ENCODE assay signal across 8 mouse cellular contexts in the genomic region with DNA sequence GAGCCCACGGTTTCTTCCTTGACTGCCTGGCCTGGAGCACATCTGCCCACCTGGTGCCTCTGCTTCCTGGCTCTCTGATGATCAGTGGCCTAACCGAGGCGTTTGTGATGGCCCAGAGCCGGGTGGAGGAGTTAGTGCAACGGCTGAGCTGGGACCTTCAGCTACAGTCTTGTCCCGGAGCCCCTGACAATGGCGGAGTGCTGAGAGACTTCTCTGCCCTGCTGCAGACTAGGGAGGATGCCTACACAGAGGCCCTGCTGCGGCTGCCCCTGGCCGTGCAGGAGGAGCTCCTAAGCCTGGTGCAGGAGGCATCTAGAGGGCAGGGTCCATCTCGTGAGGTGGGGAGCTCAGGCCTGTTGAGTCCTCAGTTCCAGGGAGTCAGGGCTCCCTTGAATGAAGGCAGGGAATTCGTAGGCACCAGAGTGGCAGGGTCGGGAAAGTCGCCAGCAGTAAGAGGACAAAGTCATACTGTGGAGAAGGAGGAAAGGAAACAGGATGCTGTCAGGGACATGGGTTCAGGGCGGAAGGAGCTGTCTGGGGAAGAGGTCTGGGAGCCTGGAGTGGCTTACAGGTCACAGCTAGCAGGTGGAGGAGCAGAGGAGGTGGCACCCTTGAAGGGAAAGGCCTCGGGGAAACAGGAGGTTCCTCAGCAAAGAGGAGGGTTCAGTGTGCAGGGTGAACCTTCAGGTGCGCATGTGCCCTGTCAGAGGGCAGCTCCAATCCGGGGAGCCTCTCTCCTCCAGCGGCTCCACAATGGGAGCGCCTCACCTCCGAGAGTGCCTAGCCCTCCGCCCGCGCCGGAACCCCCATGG. TPM values are rescaled to one million over a fixed set of nuclear protein-coding genes. Genes with fewer than 3 reads are reported as not detected.
DNase-seq lines count a peak whose midpoint lies in the region; ATAC-seq lines count a peak whose summit lies in the region.

No protein-coding gene starts in this region.

- no peak for ATAC-seq in kidney, embryonic 15.5 days (replicated peaks; ENCODE audit: low FRiP score)
- ATAC-seq in forebrain, embryonic 13.5 days, result no peak

- H3K9ac ChIP-seq in kidney, embryonic 15.5 days, result peak overlapping the region; percentile 87
- H3K9ac ChIP-seq in forebrain, embryonic 13.5 days, result peak overlapping the region; percentile 23; the same call in 1 of the 2 replicates

- peaks cover 36% of the 10 kb centered on the region for H3K4me1 ChIP-seq in kidney, embryonic 15.5 days
- H3K4me1 ChIP-seq in forebrain, embryonic 13.5 days, result peaks cover 27% of the 10 kb centered on the region

- no peaks in the 10 kb centered on the region for H3K9me3 ChIP-seq in kidney, embryonic 15.5 days (replicated peaks)
- no peaks in the 10 kb centered on the region for H3K9me3 ChIP-seq in forebrain, embryonic 13.5 days (replicated peaks)

- H3K4me2 ChIP-seq in kidney, embryonic 15.5 days, result peak overlapping the region; percentile 83
- peak overlapping the region; percentile 79; the same call in 1 of the 2 replicates for H3K4me2 ChIP-seq in forebrain, embryonic 13.5 days

- no peaks in the 10 kb centered on the region for H3K27me3 ChIP-seq in kidney, embryonic 15.5 days
- H3K27me3 ChIP-seq in forebrain, embryonic 13.5 days, result no peaks in the 10 kb centered on the region

- H3K4me3 ChIP-seq in kidney, embryonic 15.5 days (replicated peaks), result peak overlapping the region; percentile 81
- H3K4me3 ChIP-seq in forebrain, embryonic 13.5 days, result no peak overlapping the region
- peak overlapping the region; percentile 84; the same call in 1 of the 2 replicates for H3K4me3 ChIP-seq in macrophage (ENCODE audit: inconsistent target)

- H3K27ac ChIP-seq in kidney, embryonic 15.5 days, result peak overlapping the region; percentile 99; the same call in 1 of the 2 replicates
- H3K27ac ChIP-seq in forebrain, embryonic 13.5 days, result no peak overlapping the region
- H3K27ac ChIP-seq in macrophage, result peak overlapping the region; percentile 80

- 82% methylated on average over 24 of the region's 24 CpGs for WGBS in kidney, embryonic 15.5 days
- WGBS in forebrain, embryonic 13.5 days, result 88% methylated on average over 24 of the region's 24 CpGs
- WGBS in macrophage (ENCODE audit: missing documents), result 86% methylated on average over 23 of the region's 24 CpGs

- peaks cover 58% of the 10 kb centered on the region for H3K36me3 ChIP-seq in kidney, embryonic 15.5 days
- H3K36me3 ChIP-seq in forebrain, embryonic 13.5 days (ENCODE audit: poor library complexity, severe bottlenecking), result peaks cover 53% of the 10 kb centered on the region
- H3K36me3 ChIP-seq in macrophage (ENCODE audit: inconsistent target), result peaks cover 53% of the 10 kb centered on the region

- no peak for DNase-seq in kidney, adult 11 months
- DNase-seq in cerebellum, adult 9-11 months, result peak; percentile 60
- DNase-seq in urinary bladder, adult 18-20 months (ENCODE audit: low spot score in 2 of 2), result no peak
- no peak for DNase-seq in left cerebral cortex, adult 11 months (ENCODE audit: low spot score)
- DNase-seq in T-cell, adult 2 months (ENCODE audit: low spot score), result no peak

- H3K79me2 ChIP-seq in macrophage (ENCODE audit: inconsistent target), result peaks cover 19% of the 10 kb centered on the region

RNA-seq across cellular contexts. Expression of a gene that starts 2.0 kb away (rescaled TPM):
- 18.0 and 19.5 TPM in 2 replicates for polyA plus RNA-seq in kidney, embryonic 15.5 days (2015; fragmentation: Nextera tagmentation; extraction: Ambion mirVana)
- 9.6 and 10.8 TPM in 2 replicates for polyA plus RNA-seq in forebrain, embryonic 13.5 days (2015; fragmentation: Nextera tagmentation; extraction: Ambion mirVana)
- 10 to 100 TPM; 51.6 to 86.4 (median 64.2) TPM for total RNA-seq in macrophage (2018; cell fraction: chromatin; rRNA removed)
- total RNA-seq in macrophage (2018; cell fraction: cytosol; rRNA removed), result 10 to 100 TPM in 25 of 26 experiments, 1 to 10 TPM in 1; 9.3 to 22.7 (median 15.9) TPM
- 10 to 100 TPM; 43.2 to 84.7 (median 67.1) TPM for total RNA-seq in macrophage (2018; cell fraction: nucleus; rRNA removed)
- 7.7 to 19.3 TPM (median 13.1 TPM) in 3 replicates for polyA plus RNA-seq in macrophage (2018)

RNA-seq across cellular contexts. Expression of a gene that starts 2.6 kb away (rescaled TPM):
- polyA plus RNA-seq in kidney, embryonic 15.5 days (2015; fragmentation: Nextera tagmentation; extraction: Ambion mirVana), result 0.33 and 0.65 TPM in 2 replicates
- polyA plus RNA-seq in forebrain, embryonic 13.5 days (2015; fragmentation: Nextera tagmentation; extraction: Ambion mirVana), result 0.08 and 0.18 TPM in 2 replicates
- under 1 TPM in 3 of 26 experiments, not detected in 23; 0.08 to 0.61 (median 0.25) TPM for total RNA-seq in macrophage (2018; cell fraction: chromatin; rRNA removed)
- total RNA-seq in macrophage (2018; cell fraction: cytosol; rRNA removed), result under 1 TPM in 5 of 26 experiments, not detected in 21; under 0.01 to 0.07 (median 0.03) TPM
- under 1 TPM in 2 of 26 experiments, not detected in 24; 0.13 TPM for total RNA-seq in macrophage (2018; cell fraction: nucleus; rRNA removed)
- not detected in 3 replicates for polyA plus RNA-seq in macrophage (2018)

RNA-seq across cellular contexts. Expression of a gene that starts 13.3 kb away (rescaled TPM):
- 56.6 and 63.8 TPM in 2 replicates for polyA plus RNA-seq in kidney, embryonic 15.5 days (2015; fragmentation: Nextera tagmentation; extraction: Ambion mirVana)
- polyA plus RNA-seq in forebrain, embryonic 13.5 days (2015; fragmentation: Nextera tagmentation; extraction: Ambion mirVana), result 71.0 and 72.3 TPM in 2 replicates
- total RNA-seq in macrophage (2018; cell fraction: chromatin; rRNA removed), result 1 to 10 TPM in 9 of 26 experiments, under 1 TPM in 2, not detected in 15; 0.50 to 4.6 (median 2.1) TPM
- 1 to 10 TPM in 19 of 26 experiments, under 1 TPM in 7; 0.32 to 3.0 (median 1.3) TPM for total RNA-seq in macrophage (2018; cell fraction: cytosol; rRNA removed)
- 1 to 10 TPM in 10 of 26 experiments, under 1 TPM in 6, not detected in 10; 0.56 to 4.7 (median 1.1) TPM for total RNA-seq in macrophage (2018; cell fraction: nucleus; rRNA removed)
- polyA plus RNA-seq in macrophage (2018), result 1.5 to 3.1 TPM (median 2.0 TPM) in 3 replicates

RNA-seq across cellular contexts. Expression of a gene that starts 33.0 kb away (rescaled TPM):
- 20.7 and 22.4 TPM in 2 replicates for polyA plus RNA-seq in kidney, embryonic 15.5 days (2015; fragmentation: Nextera tagmentation; extraction: Ambion mirVana)
- 9.3 and 12.4 TPM in 2 replicates for polyA plus RNA-seq in forebrain, embryonic 13.5 days (2015; fragmentation: Nextera tagmentation; extraction: Ambion mirVana)
- total RNA-seq in macrophage (2018; cell fraction: chromatin; rRNA removed), result 1 to 10 TPM in 5 of 26 experiments, under 1 TPM in 18, not detected in 3; 0.11 to 4.0 (median 0.61) TPM
- total RNA-seq in macrophage (2018; cell fraction: cytosol; rRNA removed), result 1 to 10 TPM in 9 of 26 experiments, under 1 TPM in 17; 0.23 to 1.5 (median 0.66) TPM
- total RNA-seq in macrophage (2018; cell fraction: nucleus; rRNA removed), result 1 to 10 TPM in 12 of 26 experiments, under 1 TPM in 14; 0.43 to 2.5 (median 0.90) TPM
- 0.69 to 1.1 TPM (median 0.70 TPM) in 3 replicates for polyA plus RNA-seq in macrophage (2018)

RNA-seq across cellular contexts. Expression of a gene that starts 57.7 kb away (rescaled TPM):
- 2.1 and 2.6 TPM in 2 replicates for polyA plus RNA-seq in kidney, embryonic 15.5 days (2015; fragmentation: Nextera tagmentation; extraction: Ambion mirVana)
- polyA plus RNA-seq in forebrain, embryonic 13.5 days (2015; fragmentation: Nextera tagmentation; extraction: Ambion mirVana), result not detected in 2 replicates
- total RNA-seq in macrophage (2018; cell fraction: chromatin; rRNA removed), result not detected
- not detected for total RNA-seq in macrophage (2018; cell fraction: cytosol; rRNA removed)
- not detected for total RNA-seq in macrophage (2018; cell fraction: nucleus; rRNA removed)
- not detected in 3 replicates for polyA plus RNA-seq in macrophage (2018)

Comparison
In these comparisons a context has a peak if more than half of its experiments do, and no peak if none do; other contexts are left out.
1. RNA of a gene that starts 13.3 kb away (polyA plus RNA-seq): 71.0 to 72.3 TPM in forebrain, embryonic 13.5 days and 56.6 to 63.8 TPM in kidney, embryonic 15.5 days; 1.5 to 3.1 TPM in macrophage; every median in the first group is over 10 times any median in the second.